Mouse (Mus musculus): ENCODE data around the gene Eef2k. TPM values are rescaled to one million over a fixed set of nuclear protein-coding genes. Genes with fewer than 3 reads are reported as not detected.

Eef2k gene
- total RNA-seq, 1 experiment: 13.6 TPM

GRCm38 (mm10) chr7:120933110-120933509 lies 90.5 kb downstream of the Eef2k start:
- peaks cover 0 to 6% of the 10 kb centered on the region in 2 experiments; a peak in 2 of 4 replicates for H3K4me1 ChIP-seq (ENCODE audit: control insufficient read depth in 2 of 2, insufficient read depth in 2 of 2, low read length in 2 of 2, poor library complexity in 1 of 2)
- H3K4me3 ChIP-seq (ENCODE audit: insufficient read depth in 1 of 2, low read depth in 1 of 2, low read length in 2 of 2, poor library complexity in 1 of 2, severe bottlenecking in 1 of 2): no peak overlapping the region
- H3K36me3 ChIP-seq (ENCODE audit: control insufficient read depth, insufficient read depth, low read length, poor library complexity, severe bottlenecking): peaks cover 70% of the 10 kb centered on the region
- in situ Hi-C loops (cut with MboI; ENCODE audit: low sequenced_read_pairs in 2 of 2, unreplicated experiment in 2 of 2): no loop called here
- no peak overlapping the region for H3K27ac ChIP-seq (ENCODE audit: insufficient read depth, low read depth, low read length, poor library complexity, severe bottlenecking)
- no peaks in the 10 kb centered on the region for H3K9me3 ChIP-seq (ENCODE audit: control insufficient read depth, insufficient read depth, low read depth, low read length)
- no peak for DNase-seq (ENCODE audit: low read depth, low spot score)
- H3K9ac ChIP-seq (ENCODE audit: insufficient read depth, low read depth, low read length, poor library complexity, severe bottlenecking): no peak overlapping the region
- TF ChIP-seq HCFC1 (IDR thresholded peaks at IDR 0.05; ENCODE audit: borderline replicate concordance, insufficient read depth, low read length) (no peak), MAFK (IDR thresholded peaks at IDR 0.05; ENCODE audit: insufficient read depth, low read depth, low read length) (no peak), ZNF384 (IDR thresholded peaks at IDR 0.05; ENCODE audit: low read depth, low read length) (no peak), ZC3H11A (IDR thresholded peaks at IDR 0.05; ENCODE audit: borderline replicate concordance, low read depth, low read length) (no peak), CHD2 (IDR thresholded peaks at IDR 0.05; ENCODE audit: low read depth, low read length) (no peak)

GRCm38 (mm10) chr7:120933680-120934195 lies 91.1 kb downstream of the Eef2k start:
- Histone ChIP-seq H3K9me3 (ENCODE audit: control insufficient read depth, insufficient read depth, low read depth, low read length) (no peaks in the 10 kb centered on the region), H3K36me3 (ENCODE audit: control insufficient read depth, insufficient read depth, low read length, poor library complexity, severe bottlenecking) (peaks cover 72% of the 10 kb centered on the region), H3K4me1 (ENCODE audit: control insufficient read depth in 2 of 2, insufficient read depth in 2 of 2, low read length in 2 of 2, poor library complexity in 1 of 2) (peaks cover 0 to 6% of the 10 kb centered on the region in 2 experiments; a peak in 2 of 4 replicates), H3K9ac (ENCODE audit: insufficient read depth, low read depth, low read length, poor library complexity, severe bottlenecking) (no peak overlapping the region), H3K4me3 (ENCODE audit: insufficient read depth in 1 of 2, low read depth in 1 of 2, low read length in 2 of 2, poor library complexity in 1 of 2, severe bottlenecking in 1 of 2) (no peak overlapping the region), H3K27ac (ENCODE audit: insufficient read depth, low read depth, low read length, poor library complexity, severe bottlenecking) (no peak overlapping the region)
- in situ Hi-C loops (cut with MboI; ENCODE audit: low sequenced_read_pairs in 2 of 2, unreplicated experiment in 2 of 2): no loop called here
- TF ChIP-seq ZC3H11A (IDR thresholded peaks at IDR 0.05; ENCODE audit: borderline replicate concordance, low read depth, low read length) (no peak), HCFC1 (IDR thresholded peaks at IDR 0.05; ENCODE audit: borderline replicate concordance, insufficient read depth, low read length) (no peak), ZNF384 (IDR thresholded peaks at IDR 0.05; ENCODE audit: low read depth, low read length) (no peak), CHD2 (IDR thresholded peaks at IDR 0.05; ENCODE audit: low read depth, low read length) (no peak), MAFK (IDR thresholded peaks at IDR 0.05; ENCODE audit: insufficient read depth, low read depth, low read length) (no peak)
- no peak for DNase-seq (ENCODE audit: low read depth, low spot score)

DNA sequence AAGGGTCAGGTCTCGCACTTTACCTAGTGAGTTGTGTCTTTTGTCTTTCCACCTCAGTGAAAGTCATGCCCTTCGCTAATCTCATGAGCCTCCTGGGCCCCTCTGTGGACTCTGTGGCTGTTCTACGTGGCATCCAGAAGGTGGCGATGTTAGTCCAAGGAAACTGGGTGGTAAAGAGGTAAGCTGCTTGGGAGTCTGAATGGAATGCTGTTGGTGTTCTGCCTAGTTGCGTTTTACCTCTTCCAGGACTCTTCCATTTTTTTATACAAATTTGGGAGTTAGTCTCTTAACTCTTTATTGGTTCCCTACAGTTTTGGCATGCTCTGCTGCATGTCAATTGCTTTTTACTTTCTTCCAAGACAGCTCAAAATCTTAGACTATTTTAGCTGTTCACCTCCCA lies 92.1 kb downstream of the Eef2k start:
- no peak overlapping the region for H3K4me3 ChIP-seq (ENCODE audit: insufficient read depth in 1 of 2, low read depth in 1 of 2, low read length in 2 of 2, poor library complexity in 1 of 2, severe bottlenecking in 1 of 2)
- peaks cover 0 to 6% of the 10 kb centered on the region in 2 experiments; a peak in 2 of 4 replicates for H3K4me1 ChIP-seq (ENCODE audit: control insufficient read depth in 2 of 2, insufficient read depth in 2 of 2, low read length in 2 of 2, poor library complexity in 1 of 2)
- H3K36me3 ChIP-seq (ENCODE audit: control insufficient read depth, insufficient read depth, low read length, poor library complexity, severe bottlenecking): peaks cover 76% of the 10 kb centered on the region
- no peaks in the 10 kb centered on the region for H3K9me3 ChIP-seq (ENCODE audit: control insufficient read depth, insufficient read depth, low read depth, low read length)
- H3K27ac ChIP-seq (ENCODE audit: insufficient read depth, low read depth, low read length, poor library complexity, severe bottlenecking): no peak overlapping the region
- TF ChIP-seq ZC3H11A (IDR thresholded peaks at IDR 0.05; ENCODE audit: borderline replicate concordance, low read depth, low read length) (no peak), MAFK (IDR thresholded peaks at IDR 0.05; ENCODE audit: insufficient read depth, low read depth, low read length) (no peak), HCFC1 (IDR thresholded peaks at IDR 0.05; ENCODE audit: borderline replicate concordance, insufficient read depth, low read length) (no peak), CHD2 (IDR thresholded peaks at IDR 0.05; ENCODE audit: low read depth, low read length) (no peak), ZNF384 (IDR thresholded peaks at IDR 0.05; ENCODE audit: low read depth, low read length) (no peak)
- peak; percentile 52 for DNase-seq (ENCODE audit: low read depth, low spot score)
- no peak overlapping the region for H3K9ac ChIP-seq (ENCODE audit: insufficient read depth, low read depth, low read length, poor library complexity, severe bottlenecking)
- in situ Hi-C loops (cut with MboI; ENCODE audit: low sequenced_read_pairs in 2 of 2, unreplicated experiment in 2 of 2): no loop called here

DNA sequence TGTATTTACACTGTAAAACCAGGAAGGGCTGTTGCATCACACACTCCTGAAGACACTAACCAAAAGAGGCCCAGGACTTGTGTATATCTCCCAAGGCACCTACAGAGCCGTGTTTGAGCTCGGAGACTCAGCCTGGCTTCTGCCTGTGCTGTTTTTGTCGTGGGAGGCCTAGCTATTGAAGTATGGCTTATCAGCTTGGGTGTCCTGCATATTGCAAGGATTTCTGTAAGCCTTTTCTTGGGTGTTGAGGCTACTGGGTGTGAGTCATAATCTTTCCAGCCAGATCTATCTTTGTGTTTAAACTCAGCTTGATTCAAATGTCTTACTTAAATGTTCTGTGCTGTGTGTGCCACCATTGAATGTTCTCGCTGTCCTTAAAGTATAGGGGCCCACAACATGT lies 93.9 kb downstream of the Eef2k start:
- Histone ChIP-seq H3K9ac (ENCODE audit: insufficient read depth, low read depth, low read length, poor library complexity, severe bottlenecking) (no peak overlapping the region), H3K4me3 (ENCODE audit: insufficient read depth in 1 of 2, low read depth in 1 of 2, low read length in 2 of 2, poor library complexity in 1 of 2, severe bottlenecking in 1 of 2) (no peak overlapping the region), H3K27ac (ENCODE audit: insufficient read depth, low read depth, low read length, poor library complexity, severe bottlenecking) (no peak overlapping the region), H3K9me3 (ENCODE audit: control insufficient read depth, insufficient read depth, low read depth, low read length) (no peaks in the 10 kb centered on the region), H3K4me1 (ENCODE audit: control insufficient read depth in 2 of 2, insufficient read depth in 2 of 2, low read length in 2 of 2, poor library complexity in 1 of 2) (peaks cover 0 to 9% of the 10 kb centered on the region in 2 experiments; a peak in 2 of 4 replicates), H3K36me3 (ENCODE audit: control insufficient read depth, insufficient read depth, low read length, poor library complexity, severe bottlenecking) (peaks cover 79% of the 10 kb centered on the region)
- DNase-seq (ENCODE audit: low read depth, low spot score): no peak
- in situ Hi-C loops (cut with MboI; ENCODE audit: low sequenced_read_pairs in 2 of 2, unreplicated experiment in 2 of 2): no loop called here
- TF ChIP-seq CHD2 (IDR thresholded peaks at IDR 0.05; ENCODE audit: low read depth, low read length) (no peak), HCFC1 (IDR thresholded peaks at IDR 0.05; ENCODE audit: borderline replicate concordance, insufficient read depth, low read length) (no peak), ZC3H11A (IDR thresholded peaks at IDR 0.05; ENCODE audit: borderline replicate concordance, low read depth, low read length) (no peak), ZNF384 (IDR thresholded peaks at IDR 0.05; ENCODE audit: low read depth, low read length) (no peak), MAFK (IDR thresholded peaks at IDR 0.05; ENCODE audit: insufficient read depth, low read depth, low read length) (no peak)
